ENCODE assay signal across 8 mouse cellular contexts in genomic region chr1:40579784-40580183, GRCm38 (mm10). TPM values are rescaled to one million over a fixed set of nuclear protein-coding genes. Genes with fewer than 3 reads are reported as not detected.
DNase-seq lines count a peak whose midpoint lies in the region; ATAC-seq and TF ChIP-seq lines count a peak whose summit lies in the region.

Slc9a4 (plus strand) TSS chr1:40580081.

- TF ChIP-seq POLR2A in spleen, adult 2 months (IDR thresholded peaks at IDR 0.05; ENCODE audit: low read depth, low read length) = no peak
- no peak for TF ChIP-seq POLR2A in bone marrow macrophage, adult 2 months (IDR thresholded peaks at IDR 0.05; ENCODE audit: borderline replicate concordance, low read depth, low read length)

- 9% methylated on average over 7 of the region's 7 CpGs for WGBS in spleen, adult 2 months
- 6% methylated on average over 7 of the region's 7 CpGs for WGBS in liver, embryonic 14.5 days (ENCODE audit: insufficient replicate concordance)

- DNase-seq in spleen, adult 2 months (ENCODE audit: low read depth in 1 of 2, low spot score in 2 of 2) = no peak
- DNase-seq in spleen, postnatal 14 days (ENCODE audit: low spot score in 2 of 2) = no peak
- DNase-seq in kidney, adult 8-10 months = peak; percentile 38 to 58
- DNase-seq in liver, embryonic 14.5 days (ENCODE audit: low read depth in 3 of 3, low spot score in 3 of 3) = no peak
- peak; percentile 26 for DNase-seq in right cerebral cortex, adult 18-20 months

- no peak within 1 kb of the TSS for H3K4me3 ChIP-seq in spleen, adult 2 months (ENCODE audit: extremely low read depth, insufficient read depth, insufficient read length)
- no peak within 1 kb of the TSS for H3K4me3 ChIP-seq in bone marrow macrophage, adult 2 months (ENCODE audit: insufficient read depth, low read length)
- no peak within 1 kb of the TSS for H3K4me3 ChIP-seq in liver, embryonic 14.5 days (ENCODE audit: insufficient read depth in 1 of 2, low read depth in 2 of 2, low read length in 2 of 2)

- H3K4me2 ChIP-seq in liver, embryonic 14.5 days (ENCODE audit: low read depth) = no peak within 1 kb of the TSS

- no peak within 1 kb of the TSS for H3K27ac ChIP-seq in spleen, adult 2 months (ENCODE audit: insufficient read depth, low read length)
- no peak within 1 kb of the TSS for H3K27ac ChIP-seq in bone marrow macrophage, adult 2 months (ENCODE audit: insufficient read depth, low read depth, low read length)
- H3K27ac ChIP-seq in liver, embryonic 14.5 days = no peak within 1 kb of the TSS

- TF ChIP-seq CTCF in spleen, adult 2 months (IDR thresholded peaks at IDR 0.05; ENCODE audit: extremely low read depth, insufficient read depth, insufficient read length, insufficient replicate concordance) = peak; percentile 47; the same call in 1 of the 2 replicates
- peak; percentile 54; the same call in 1 of the 2 replicates for TF ChIP-seq CTCF in bone marrow macrophage, adult 2 months (IDR thresholded peaks at IDR 0.05; ENCODE audit: low read depth, low read length)
- TF ChIP-seq CTCF in liver, embryonic 14.5 days (IDR thresholded peaks at IDR 0.05; ENCODE audit: low read depth) = peak; percentile 74

- H3K4me1 ChIP-seq in spleen, adult 2 months (ENCODE audit: control insufficient read depth, insufficient read depth, insufficient read length) = no peaks in the 10 kb centered on the region
- H3K4me1 ChIP-seq in bone marrow macrophage, adult 2 months (ENCODE audit: control insufficient read depth, insufficient read depth, low read length) = no peaks in the 10 kb centered on the region
- H3K4me1 ChIP-seq in liver, embryonic 14.5 days (replicated peaks; ENCODE audit: control insufficient read depth in 2 of 2, insufficient read depth in 2 of 2, low read length in 1 of 2) = no peaks in the 10 kb centered on the region

- H3K36me3 ChIP-seq in spleen, adult 2 months (ENCODE audit: control insufficient read depth, insufficient read depth, low read length) = no peaks in the 10 kb centered on the region
- H3K36me3 ChIP-seq in liver, embryonic 14.5 days (replicated peaks; ENCODE audit: control insufficient read depth, insufficient read depth, low read depth) = no peaks in the 10 kb centered on the region

- peak; percentile 83 for ATAC-seq in frontal cortex, adult (ENCODE audit: low TSS enrichment)
- no peak for ATAC-seq in liver, embryonic 14.5 days (ENCODE audit: insufficient read depth)
- no peak for ATAC-seq in inflammation-experienced regulatory T-cells, adult 6 months

- no peaks in the 10 kb centered on the region for H3K27me3 ChIP-seq in spleen, adult 2 months (ENCODE audit: control insufficient read depth, insufficient read depth, low read length)
- H3K27me3 ChIP-seq in liver, embryonic 14.5 days (ENCODE audit: control insufficient read depth, insufficient read depth, low read length) = no peaks in the 10 kb centered on the region

- H3K9me3 ChIP-seq in liver, embryonic 14.5 days (ENCODE audit: control insufficient read depth, low read length) = no peaks in the 10 kb centered on the region

- no peak within 1 kb of the TSS for H3K9ac ChIP-seq in liver, embryonic 14.5 days (replicated peaks)

- no peak for TF ChIP-seq EP300 in liver, embryonic 14.5 days (IDR thresholded peaks at IDR 0.05; ENCODE audit: low read depth)

RNA-seq across cellular contexts. Expression of gene Slc9a4, which starts in this region (rescaled TPM):
- polyA plus RNA-seq in spleen, adult 2 months (2012; rRNA removed) = 0.02 and 0.05 TPM in 2 replicates
- 0.52 and 0.83 TPM in 2 replicates for polyA plus RNA-seq in bone marrow macrophage, adult 2 months (2012; ENCODE audit: insufficient read depth, insufficient read length, missing spikeins)
- not detected in 2 replicates for polyA plus RNA-seq in liver, embryonic 14.5 days (2012; rRNA removed)
- polyA plus RNA-seq in liver, embryonic 14.5 days (2014; fragmentation: Nextera tagmentation; extraction: Ambion mirVana) = not detected in 2 replicates
- polyA plus RNA-seq in inflammation-experienced regulatory T-cells, adult 6 months (2017; shearing (Covaris generic)) = not detected

Comparison
In these comparisons a context has a peak if more than half of its experiments do, and no peak if none do; other contexts are left out.
1. DNase-seq: peak in kidney, adult 8-10 months (2 of 2) and right cerebral cortex, adult 18-20 months (single experiment); none in spleen, adult 2 months (0 of 2), spleen, postnatal 14 days (0 of 2) and liver, embryonic 14.5 days (0 of 3).
2. Peak in every context shown above with its lines, with median percentiles within 50 percentile points of each other: CTCF ChIP-seq.